Mouse (Mus musculus) embryo, embryonic 10.5 days (tissue): Measurements from ENCODE around the gene Klra8.
"Not testable (repeated sequence)": the region's sequence is repeated elsewhere in the genome, so short reads cannot be mapped to it uniquely, and the experiment has no call there.

Source experiments
- DNase-seq: peaks from one replicate; pipeline ENCODE4 v3.0.0-alpha.2; 2015; ENCODE audit warnings: low spot score

Klra8 gene

DNA sequence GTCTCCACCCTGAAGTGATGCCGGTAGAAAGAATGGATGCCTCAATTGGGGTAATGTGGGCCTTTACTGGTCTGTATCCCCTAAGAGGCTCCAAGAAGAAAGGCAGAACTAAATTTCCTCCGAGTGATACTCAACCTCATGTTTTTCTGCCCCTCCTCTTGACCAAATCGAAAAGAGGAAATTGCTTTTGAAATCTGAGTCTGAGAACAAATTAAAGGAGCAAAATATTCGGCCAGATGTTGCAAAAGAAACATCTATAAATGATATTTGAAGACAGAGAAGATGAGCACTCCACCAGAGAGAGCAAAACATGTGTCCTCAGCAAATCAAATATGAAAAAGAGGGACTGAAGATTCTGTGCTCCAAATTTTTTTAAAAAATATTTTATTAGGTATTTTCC is at the start of gene Klra8:
Klra8 (minus strand) TSS at position 101 of the 400 bp plus-strand sequence.
- DNase-seq = not testable (repeated sequence)

DNA sequence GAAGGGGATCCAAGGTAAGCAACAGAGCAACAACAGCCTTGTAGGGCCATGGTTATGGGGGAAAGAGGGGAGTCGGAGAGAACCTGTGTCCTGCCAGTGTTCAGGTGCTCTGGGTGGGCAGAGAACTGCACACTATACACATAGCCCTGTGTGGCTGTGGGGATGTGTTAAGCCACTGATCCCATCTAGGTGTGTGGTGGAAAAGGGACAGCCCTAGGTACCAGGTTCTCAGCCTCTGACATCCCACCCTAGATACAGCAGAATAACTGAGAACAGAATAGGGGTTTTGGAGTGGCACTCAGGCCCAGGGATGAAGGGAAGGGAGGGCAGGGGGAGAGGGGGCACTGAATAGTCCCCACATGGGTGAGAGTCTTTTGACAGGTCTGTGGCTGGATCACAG is 19.2 kb downstream of the Klra8 start:
- no peak for DNase-seq

DNA sequence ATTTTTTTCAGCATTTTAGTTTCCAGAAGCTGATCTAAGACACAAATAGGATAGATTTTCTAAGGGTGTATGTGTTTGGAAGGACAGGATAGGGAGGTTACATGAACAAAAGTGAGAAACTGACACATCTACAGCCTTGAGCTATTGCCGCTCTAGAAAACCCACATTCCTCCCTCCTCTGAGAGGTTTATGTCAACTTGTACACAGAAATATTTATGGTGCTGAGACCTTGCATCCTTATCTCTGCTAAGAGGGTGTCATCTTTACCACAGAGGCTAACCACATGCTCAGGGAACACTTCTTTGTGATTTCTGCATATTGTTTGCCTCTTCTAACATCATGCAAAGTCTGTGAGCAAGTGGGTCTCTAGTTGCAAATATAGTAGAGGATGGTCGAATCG is 27.0 kb downstream of the Klra8 start:
- not testable (repeated sequence) for DNase-seq

DNA sequence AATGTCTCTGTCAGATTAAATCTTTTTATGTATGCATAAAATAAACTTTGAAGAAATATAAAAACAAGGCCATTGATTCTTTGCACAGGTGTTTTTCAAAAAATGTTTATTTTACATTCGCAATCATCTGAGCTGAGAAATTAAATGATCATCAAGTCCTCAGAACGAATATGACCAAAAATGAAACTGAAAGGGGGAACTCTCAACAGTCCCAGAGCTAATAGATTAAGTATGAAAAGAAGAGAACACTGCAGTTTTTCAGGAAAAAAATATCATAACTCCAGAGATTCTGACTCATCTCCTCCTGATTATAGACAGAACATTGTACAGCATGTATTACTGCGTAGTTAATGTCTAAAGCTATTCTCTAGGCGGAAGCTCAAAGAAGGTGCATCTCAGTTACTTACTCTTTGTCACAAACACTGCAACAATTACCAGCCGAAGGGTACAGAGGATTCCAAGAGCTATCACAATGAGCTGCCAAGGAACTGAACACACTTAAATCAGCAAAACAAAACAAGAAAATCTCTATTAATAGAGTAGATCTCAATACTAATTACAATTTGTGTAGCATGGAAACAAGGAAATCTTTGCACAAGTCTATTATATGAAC is 37.3 kb downstream of the Klra8 start:
- DNase-seq = no peak

DNA sequence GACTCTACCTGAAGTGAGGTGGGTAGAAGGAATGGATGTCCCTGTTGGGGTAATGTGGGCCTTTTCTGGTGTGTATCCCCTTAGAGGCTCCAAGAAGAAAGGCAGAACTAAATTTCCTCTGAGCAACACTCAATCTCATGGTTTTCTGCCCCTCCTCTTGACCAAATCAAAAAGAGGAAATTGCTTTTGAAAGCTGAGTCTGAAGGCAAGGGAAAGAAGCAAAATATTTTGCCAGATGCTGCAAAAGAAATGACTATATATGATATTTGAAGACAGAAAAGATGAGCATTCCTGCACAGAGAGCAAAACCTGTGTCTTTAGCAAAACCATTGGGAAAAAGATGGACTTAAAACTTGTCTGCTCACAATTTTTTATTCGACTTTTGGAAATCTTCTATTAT is 62.5 kb downstream of the Klra8 start, which contains the start of gene Klra4:
Klra4 (minus strand) TSS at position 101 of the 400 bp plus-strand sequence.
- DNase-seq = not testable (repeated sequence)
